Mouse (Mus musculus): ENCODE measurements around the gene Wscd1. TPM values are rescaled to one million over a fixed set of nuclear protein-coding genes. Genes with fewer than 3 reads are reported as not detected.

Wscd1 gene
- polyA plus RNA-seq, 1 experiment: not detected

DNA sequence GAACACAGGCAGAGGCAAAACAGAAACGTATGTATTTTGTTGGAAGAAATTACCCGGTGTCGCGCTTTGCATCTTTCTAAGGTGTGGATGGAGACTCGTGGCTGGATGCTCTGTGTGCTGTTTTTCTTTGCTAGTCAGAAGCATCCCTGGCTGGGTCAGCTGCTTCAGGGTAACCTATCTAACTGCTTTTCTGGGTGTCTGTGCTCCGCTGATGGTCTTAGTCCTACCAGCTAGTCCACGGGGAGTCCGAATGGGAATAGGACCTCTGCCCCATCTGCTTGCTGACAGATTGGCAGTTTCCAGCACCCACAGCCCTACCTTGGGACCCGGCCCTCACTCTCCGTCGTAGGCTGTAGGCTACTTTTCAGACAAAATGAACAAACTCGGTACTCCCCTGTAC, 2.0 kb downstream of the Wscd1 start:
- H3K36me3 ChIP-seq (replicated peaks; ENCODE audit: low read length): no peaks in the 10 kb centered on the region
- peaks cover 4% of the 10 kb centered on the region; the same call in 1 of the 2 replicates for H3K4me1 ChIP-seq
- H3K4me3 ChIP-seq (replicated peaks): no peak overlapping the region
- TF ChIP-seq FLI1 (IDR thresholded peaks at IDR 0.05; ENCODE audit: low read length) (no peak), GATA1 (IDR thresholded peaks at IDR 0.05; ENCODE audit: borderline replicate concordance, low read length) (no peak)
- H3K27me3 ChIP-seq (replicated peaks): peaks cover 58% of the 10 kb centered on the region
- no peaks in the 10 kb centered on the region for H3K9me3 ChIP-seq

DNA sequence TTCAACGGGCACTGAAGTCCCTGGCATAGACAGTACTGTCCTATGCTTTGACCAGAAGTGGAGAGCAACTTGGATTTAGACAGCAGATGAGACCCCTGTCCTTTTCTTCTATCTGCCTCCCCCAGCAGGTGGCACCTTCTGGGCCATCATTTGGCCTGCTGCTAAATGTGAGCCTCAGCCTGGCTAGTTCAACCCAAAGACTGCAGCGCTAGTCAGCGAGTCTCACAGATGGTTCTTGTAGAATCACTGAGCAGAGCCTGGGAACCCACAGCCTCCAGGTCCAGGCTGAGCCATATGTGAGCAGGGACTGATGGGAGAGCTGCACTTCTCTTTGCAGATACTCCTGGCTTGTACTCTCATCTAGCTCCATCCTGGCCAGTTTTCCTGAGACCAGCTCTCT, 2.9 kb downstream of the Wscd1 start:
- Histone ChIP-seq H3K9me3 (no peaks in the 10 kb centered on the region), H3K27me3 (replicated peaks) (peaks cover 58% of the 10 kb centered on the region), H3K4me1 (peaks cover 4% of the 10 kb centered on the region; the same call in 1 of the 2 replicates), H3K36me3 (replicated peaks; ENCODE audit: low read length) (no peaks in the 10 kb centered on the region), H3K4me3 (replicated peaks) (no peak overlapping the region)
- TF ChIP-seq FLI1 (IDR thresholded peaks at IDR 0.05; ENCODE audit: low read length) (no peak), GATA1 (IDR thresholded peaks at IDR 0.05; ENCODE audit: borderline replicate concordance, low read length) (no peak)

DNA sequence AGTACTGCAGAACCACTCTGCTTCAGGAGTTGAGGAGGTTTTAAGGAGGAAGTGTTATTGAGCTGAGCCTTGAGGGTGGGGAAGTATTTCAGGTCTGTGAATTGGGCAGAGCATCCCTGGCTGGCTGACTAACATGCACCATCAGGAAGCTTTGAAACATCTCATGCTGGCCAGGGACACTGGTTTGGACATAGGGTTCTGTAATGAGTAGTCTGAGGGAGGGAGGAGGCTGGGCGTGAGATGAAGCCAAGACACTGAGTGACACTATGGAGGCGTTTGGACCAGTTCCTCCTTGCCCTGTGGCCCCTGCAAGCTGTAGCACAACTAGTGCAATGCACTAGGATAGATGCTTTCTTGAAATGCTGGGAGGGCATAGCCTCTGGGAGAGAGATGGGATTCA, 5.4 kb downstream of the Wscd1 start:
- TF ChIP-seq FLI1 (IDR thresholded peaks at IDR 0.05; ENCODE audit: low read length) (no peak), GATA1 (IDR thresholded peaks at IDR 0.05; ENCODE audit: borderline replicate concordance, low read length) (no peak)
- H3K36me3 ChIP-seq (replicated peaks; ENCODE audit: low read length): no peaks in the 10 kb centered on the region
- no peak overlapping the region for H3K4me3 ChIP-seq (replicated peaks)
- no peaks in the 10 kb centered on the region for H3K9me3 ChIP-seq
- H3K4me1 ChIP-seq: peaks cover 4% of the 10 kb centered on the region; the same call in 1 of the 2 replicates
- H3K27me3 ChIP-seq (replicated peaks): peaks cover 41% of the 10 kb centered on the region

DNA sequence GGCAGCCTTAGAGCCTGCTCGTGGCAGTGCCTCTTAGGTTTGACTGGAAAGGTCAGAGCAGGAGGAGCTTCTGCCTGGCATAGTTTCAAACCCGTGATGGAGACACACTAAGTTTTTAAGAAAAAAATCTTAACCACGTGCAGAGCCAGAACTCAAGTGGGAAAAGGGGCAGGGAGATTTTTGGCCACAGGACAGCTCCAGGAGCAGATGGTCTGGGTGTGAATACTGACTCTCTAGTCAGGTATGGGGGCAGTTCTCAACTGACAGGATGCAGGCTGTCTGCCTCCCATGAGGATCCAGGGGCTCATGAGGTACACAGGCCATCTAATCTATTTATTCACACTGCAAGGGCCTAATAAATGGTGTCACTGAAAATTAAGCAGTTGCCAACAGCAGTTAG, 6.6 kb downstream of the Wscd1 start:
- Histone ChIP-seq H3K9me3 (no peaks in the 10 kb centered on the region), H3K4me3 (replicated peaks) (no peak overlapping the region), H3K4me1 (no peaks in the 10 kb centered on the region), H3K27me3 (replicated peaks) (peaks cover 29% of the 10 kb centered on the region), H3K36me3 (replicated peaks; ENCODE audit: low read length) (no peaks in the 10 kb centered on the region)
- TF ChIP-seq FLI1 (IDR thresholded peaks at IDR 0.05; ENCODE audit: low read length): no peak
- no peak for TF ChIP-seq GATA1 (IDR thresholded peaks at IDR 0.05; ENCODE audit: borderline replicate concordance, low read length)

DNA sequence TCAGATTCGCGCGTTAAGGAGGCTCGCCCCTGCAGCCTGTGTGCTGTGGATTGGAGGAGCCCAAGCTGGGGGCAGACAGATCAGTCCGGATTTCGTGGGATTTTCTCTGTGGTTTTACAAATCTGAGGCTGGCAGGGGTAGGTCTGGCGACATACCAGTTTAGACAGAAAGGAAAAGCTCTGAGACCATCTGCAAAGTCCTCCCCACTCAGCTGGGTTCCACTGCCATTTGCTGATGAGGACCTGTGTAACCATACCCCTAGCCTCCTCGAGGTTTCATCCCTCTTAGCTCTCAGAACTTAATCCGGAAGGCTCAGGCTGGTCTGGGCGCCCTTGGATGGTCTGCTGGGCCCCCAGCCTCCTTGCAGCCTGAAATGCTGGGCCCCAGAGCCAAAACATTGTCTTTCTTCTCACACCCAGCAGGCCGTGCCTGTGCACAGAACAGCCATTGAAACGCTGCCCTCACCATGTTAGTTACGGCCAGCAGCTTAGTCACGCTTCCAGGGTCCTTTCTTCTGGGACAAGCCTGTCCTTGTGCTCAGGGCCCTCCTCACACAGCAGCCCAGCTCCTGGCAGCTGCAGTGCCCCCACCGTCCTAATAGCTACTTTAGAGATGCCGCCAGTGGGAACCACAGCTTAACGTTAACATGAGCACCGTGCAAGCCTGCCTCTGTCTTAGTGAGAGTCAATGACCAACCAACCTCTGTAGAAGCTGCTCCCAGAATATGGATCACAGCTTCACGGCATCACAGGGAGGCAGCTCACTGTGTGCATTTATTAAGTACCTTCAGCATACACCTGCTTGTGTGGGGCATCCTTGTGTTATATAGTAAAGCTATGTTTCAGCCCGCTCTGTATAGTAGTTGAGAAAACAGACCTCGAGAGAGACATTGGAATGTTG, 8.7 kb downstream of the Wscd1 start:
- no peak overlapping the region for H3K4me3 ChIP-seq (replicated peaks)
- H3K36me3 ChIP-seq (replicated peaks; ENCODE audit: low read length): no peaks in the 10 kb centered on the region
- H3K4me1 ChIP-seq: no peaks in the 10 kb centered on the region
- no peak for TF ChIP-seq FLI1 (IDR thresholded peaks at IDR 0.05; ENCODE audit: low read length)
- peaks cover 11% of the 10 kb centered on the region for H3K27me3 ChIP-seq (replicated peaks)
- H3K9me3 ChIP-seq: no peaks in the 10 kb centered on the region

DNA sequence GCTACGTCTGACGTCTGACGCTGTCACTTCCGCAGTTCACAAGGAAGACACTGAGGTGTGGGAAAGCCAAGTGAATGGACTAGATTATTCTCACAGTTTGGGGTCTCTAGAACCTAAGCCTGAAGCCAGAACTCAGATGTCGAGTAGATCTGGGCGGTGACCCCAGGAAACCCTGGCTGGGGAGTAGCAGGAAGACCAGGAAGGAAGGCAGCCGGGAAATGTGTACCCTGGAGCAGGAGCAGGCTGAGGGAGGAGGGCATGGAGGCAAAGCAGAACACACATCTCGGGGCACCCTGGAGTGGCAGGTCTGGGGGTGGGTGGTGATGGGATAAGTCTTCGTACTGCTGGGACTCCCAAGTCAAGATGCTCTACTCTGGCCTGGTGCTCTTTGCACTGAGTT, 11.3 kb downstream of the Wscd1 start:
- no peaks in the 10 kb centered on the region for H3K9me3 ChIP-seq
- no peaks in the 10 kb centered on the region for H3K4me1 ChIP-seq
- no peak overlapping the region for H3K4me3 ChIP-seq (replicated peaks)
- no peak for TF ChIP-seq FLI1 (IDR thresholded peaks at IDR 0.05; ENCODE audit: low read length)
- TF ChIP-seq GATA1 (IDR thresholded peaks at IDR 0.05; ENCODE audit: borderline replicate concordance, low read length): no peak
- H3K36me3 ChIP-seq (replicated peaks; ENCODE audit: low read length): no peaks in the 10 kb centered on the region
- peaks cover 2% of the 10 kb centered on the region for H3K27me3 ChIP-seq (replicated peaks)

DNA sequence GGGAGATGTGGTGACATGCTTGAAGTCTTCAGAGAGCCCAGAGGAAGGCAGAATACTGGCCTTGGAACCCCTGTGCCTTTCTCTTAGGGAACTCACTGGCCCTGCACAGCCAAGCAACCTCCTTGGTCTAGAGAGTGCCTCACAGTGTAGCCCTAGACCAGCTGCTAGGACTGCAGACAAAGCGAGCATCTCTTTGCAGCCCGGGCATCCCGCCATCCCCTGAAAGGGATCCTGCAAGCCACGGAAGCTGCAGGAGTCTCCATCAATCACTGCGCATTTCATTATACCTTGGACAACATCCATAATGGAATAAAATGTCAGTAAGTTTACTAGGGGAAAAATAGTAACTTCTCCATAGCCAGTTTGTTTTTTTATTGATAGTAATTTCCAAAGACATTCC, 13.4 kb downstream of the Wscd1 start:
- Histone ChIP-seq H3K4me3 (replicated peaks) (no peak overlapping the region), H3K9me3 (no peaks in the 10 kb centered on the region), H3K4me1 (no peaks in the 10 kb centered on the region)

DNA sequence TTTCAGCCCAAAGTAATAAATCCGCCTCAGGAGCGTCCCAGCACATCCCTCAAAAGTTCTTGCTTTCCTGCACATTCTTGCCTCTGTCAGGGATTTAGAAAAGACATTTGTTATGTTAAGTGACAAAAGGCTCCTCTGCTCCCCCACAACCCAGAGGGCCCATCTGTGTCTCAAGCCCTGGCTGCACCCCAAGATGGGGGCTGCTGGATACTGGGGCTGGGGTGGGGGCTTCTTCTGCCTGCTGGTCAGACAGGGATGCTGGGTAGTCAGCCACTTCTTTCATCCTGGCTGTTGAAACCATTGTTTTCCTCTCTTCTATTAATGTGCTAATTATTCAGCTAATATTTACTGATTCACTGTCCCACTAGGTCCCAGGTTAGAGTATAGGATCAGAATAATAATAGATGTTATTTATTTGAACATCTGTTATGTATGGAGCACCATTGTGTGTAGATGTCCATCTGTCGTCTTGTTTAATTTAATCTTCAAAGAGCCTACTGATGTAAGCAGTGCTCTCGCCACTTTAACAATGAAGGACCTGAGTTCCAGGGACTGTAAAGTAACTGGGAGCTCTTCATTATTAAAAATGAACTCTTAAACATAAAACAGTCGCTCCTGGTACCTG, 14.0 kb downstream of the Wscd1 start:
- TF ChIP-seq FLI1 (IDR thresholded peaks at IDR 0.05; ENCODE audit: low read length): no peak
- TF ChIP-seq GATA1 (IDR thresholded peaks at IDR 0.05; ENCODE audit: borderline replicate concordance, low read length): no peak

More for the DNA sequence above, 13.4 kb downstream of the Wscd1 start:
- no peak for TF ChIP-seq FLI1 (IDR thresholded peaks at IDR 0.05; ENCODE audit: low read length)
- TF ChIP-seq GATA1 (IDR thresholded peaks at IDR 0.05; ENCODE audit: borderline replicate concordance, low read length): no peak
- H3K36me3 ChIP-seq (replicated peaks; ENCODE audit: low read length): no peaks in the 10 kb centered on the region
- H3K27me3 ChIP-seq (replicated peaks): no peaks in the 10 kb centered on the region

DNA sequence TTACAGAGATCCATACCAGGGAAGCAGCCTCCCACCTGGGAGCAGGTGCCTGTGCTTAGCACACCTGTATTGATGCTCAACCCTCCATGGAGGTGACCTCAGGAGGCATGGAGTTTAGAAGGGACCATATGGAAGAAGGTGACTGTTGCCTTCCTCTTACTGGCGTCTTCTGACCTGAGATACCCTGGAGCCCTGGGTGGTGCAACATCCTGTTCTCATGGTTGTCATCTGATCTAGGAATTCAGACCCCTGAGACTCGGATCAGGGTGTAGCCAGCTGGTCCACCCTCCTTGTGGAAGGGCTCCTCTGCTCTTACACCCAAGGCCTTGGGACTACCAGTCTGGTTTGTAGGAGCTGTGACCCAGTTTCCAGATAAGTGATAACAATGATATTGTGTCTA, 15.0 kb downstream of the Wscd1 start:
- no peak overlapping the region for H3K4me3 ChIP-seq (replicated peaks)
- H3K27me3 ChIP-seq (replicated peaks): no peaks in the 10 kb centered on the region
- no peaks in the 10 kb centered on the region for H3K36me3 ChIP-seq (replicated peaks; ENCODE audit: low read length)
- TF ChIP-seq FLI1 (IDR thresholded peaks at IDR 0.05; ENCODE audit: low read length): no peak
- no peak for TF ChIP-seq GATA1 (IDR thresholded peaks at IDR 0.05; ENCODE audit: borderline replicate concordance, low read length)
- H3K9me3 ChIP-seq: no peaks in the 10 kb centered on the region
- no peaks in the 10 kb centered on the region for H3K4me1 ChIP-seq

More for the DNA sequence above, 14.0 kb downstream of the Wscd1 start:
- Histone ChIP-seq H3K4me1 (no peaks in the 10 kb centered on the region), H3K9me3 (no peaks in the 10 kb centered on the region), H3K27me3 (replicated peaks) (no peaks in the 10 kb centered on the region), H3K4me3 (replicated peaks) (no peak overlapping the region), H3K36me3 (replicated peaks; ENCODE audit: low read length) (no peaks in the 10 kb centered on the region)

DNA sequence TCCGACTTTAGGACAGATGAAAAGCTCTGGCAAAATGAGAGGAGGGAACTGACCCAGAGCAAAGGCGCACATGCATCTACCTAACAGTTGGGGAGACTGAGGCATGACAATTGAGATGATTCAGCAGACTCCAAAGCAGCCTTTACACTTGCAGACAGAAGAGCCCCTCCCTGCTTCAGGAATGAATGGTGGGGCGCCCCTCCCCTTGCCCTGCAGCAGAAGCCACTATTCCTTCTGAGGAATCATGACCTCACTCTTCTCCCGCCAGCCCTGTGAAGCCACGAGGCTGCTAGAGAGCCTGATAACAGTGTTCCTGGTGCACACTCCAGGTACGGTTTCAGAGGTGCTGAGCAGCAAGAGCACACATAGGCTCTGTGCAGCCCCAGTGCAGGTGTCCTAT, 15.6 kb downstream of the Wscd1 start:
- H3K4me1 ChIP-seq: no peaks in the 10 kb centered on the region
- H3K4me3 ChIP-seq (replicated peaks): no peak overlapping the region
- TF ChIP-seq FLI1 (IDR thresholded peaks at IDR 0.05; ENCODE audit: low read length): no peak
- no peak for TF ChIP-seq GATA1 (IDR thresholded peaks at IDR 0.05; ENCODE audit: borderline replicate concordance, low read length)
- H3K36me3 ChIP-seq (replicated peaks; ENCODE audit: low read length): no peaks in the 10 kb centered on the region
- no peaks in the 10 kb centered on the region for H3K9me3 ChIP-seq
- no peaks in the 10 kb centered on the region for H3K27me3 ChIP-seq (replicated peaks)

All from megakaryocyte, embryonic 14.5 days (primary cell).